8 mouse cellular contexts compared by ENCODE assay signal in the genomic region with DNA sequence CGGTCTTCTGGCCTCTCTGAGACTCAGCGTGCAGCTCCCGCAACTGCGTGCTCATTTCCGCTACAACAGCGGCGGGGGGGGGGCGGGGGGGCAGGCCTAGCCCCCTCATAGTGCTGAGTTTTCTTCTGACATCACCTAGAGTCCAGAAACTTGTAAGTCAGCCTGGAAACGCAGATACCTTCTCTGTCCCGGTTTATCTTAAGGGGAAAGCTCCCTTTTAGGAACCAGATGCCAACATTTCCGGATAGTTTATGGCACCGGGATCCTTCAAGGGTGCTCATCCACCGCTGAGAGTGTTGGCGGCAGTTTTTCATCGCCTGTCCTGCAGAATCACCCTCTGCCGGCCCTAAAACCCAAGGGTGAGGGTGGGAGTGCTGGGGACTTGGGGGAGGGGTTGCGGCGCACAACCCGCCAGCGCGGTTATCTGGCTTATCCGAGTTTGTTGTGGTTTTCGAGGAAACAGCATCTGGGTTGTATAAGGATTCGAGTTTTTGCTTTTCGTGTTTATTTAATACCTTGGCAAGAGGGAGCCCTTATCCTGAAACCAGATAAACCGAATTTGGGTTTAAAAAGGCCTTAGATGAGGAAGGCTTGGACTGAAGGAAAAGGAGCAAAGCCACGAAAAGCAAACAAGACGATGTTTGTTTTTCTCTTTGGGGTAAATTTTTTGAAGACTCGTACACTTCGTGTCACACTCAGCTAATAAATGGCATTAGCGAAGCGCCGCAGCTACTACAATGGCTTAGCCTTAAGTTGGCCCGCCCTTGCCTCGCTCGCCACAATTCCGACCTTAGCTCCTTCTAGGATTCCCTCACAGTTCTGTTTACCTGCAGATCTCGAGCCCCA. TPM values are rescaled to one million over a fixed set of nuclear protein-coding genes. Genes with fewer than 3 reads are reported as not detected.
A peak's percentile ranks its signal among the peaks of the same experiment; 100 is the strongest.
DNase-seq lines count a peak whose midpoint lies in the region; ATAC-seq and TF ChIP-seq lines count a peak whose summit lies in the region.

No protein-coding gene starts in this region.

- peak overlapping the region; percentile 99 for H3K27ac ChIP-seq in lung, embryonic 15.5 days
- peak overlapping the region; percentile 58 for H3K27ac ChIP-seq in small intestine, adult 2 months (ENCODE audit: insufficient read depth, low read depth, low read length)

- H3K36me3 ChIP-seq in lung, embryonic 15.5 days = no peaks in the 10 kb centered on the region
- H3K36me3 ChIP-seq in small intestine, adult 2 months (ENCODE audit: control insufficient read depth, insufficient read depth, low read length) = no peaks in the 10 kb centered on the region

- TF ChIP-seq POLR2A in small intestine, adult 2 months (IDR thresholded peaks at IDR 0.05; ENCODE audit: low read depth, low read length) = no peak

- no peaks in the 10 kb centered on the region for H3K9me3 ChIP-seq in lung, embryonic 15.5 days

- WGBS in lung, embryonic 15.5 days = under 1% methylated on average over 38 of the region's 38 CpGs
- under 1% methylated on average over 38 of the region's 38 CpGs for WGBS in small intestine, adult 2 months

- no peaks in the 10 kb centered on the region for H3K27me3 ChIP-seq in lung, embryonic 15.5 days
- no peaks in the 10 kb centered on the region for H3K27me3 ChIP-seq in small intestine, adult 2 months (ENCODE audit: control insufficient read depth, insufficient read depth, low read length)

- ATAC-seq in lung, embryonic 15.5 days (ENCODE audit: borderline replicate concordance, extremely low read depth, low FRiP score, low TSS enrichment) = peak; percentile 6; the same call in 1 of the 2 replicates

- H3K4me2 ChIP-seq in lung, embryonic 15.5 days = peak overlapping the region; percentile 91

- DNase-seq in thymus, postnatal 25 days = peak; percentile 20
- no peak for DNase-seq in thymus, postnatal 14 days
- DNase-seq in cerebellum, postnatal 25 days = peak; percentile 31 to 38
- DNase-seq in heart, adult 8-10 months (ENCODE audit: low spot score) = peak; percentile 46
- DNase-seq in kidney, adult 8-10 months = peak; percentile 55 to 57
- no peak for DNase-seq in layer of hippocampus, adult 9-10 months (ENCODE audit: low spot score)

- H3K9ac ChIP-seq in lung, embryonic 15.5 days = peak overlapping the region; percentile 60

- TF ChIP-seq CTCF in small intestine, adult 2 months (IDR thresholded peaks at IDR 0.05; ENCODE audit: extremely low read depth, insufficient read length, insufficient replicate concordance, low read depth, low read length) = no peak

- H3K4me3 ChIP-seq in lung, embryonic 15.5 days = peak overlapping the region; percentile 68
- peak overlapping the region; percentile 74 for H3K4me3 ChIP-seq in small intestine, adult 2 months (ENCODE audit: low read depth, low read length)

- H3K4me1 ChIP-seq in lung, embryonic 15.5 days = peaks cover 45% of the 10 kb centered on the region
- H3K4me1 ChIP-seq in small intestine, adult 2 months (ENCODE audit: control insufficient read depth, insufficient read depth, insufficient read length, low read length) = peaks cover 10% of the 10 kb centered on the region; the same call in 1 of the 2 replicates

RNA-seq across cellular contexts. Expression of a gene that starts 2.8 kb away (rescaled TPM):
- total RNA-seq in heart, adult 8-10 months (2022) = 10 to 100 TPM; 12.0 to 15.8 (median 13.6) TPM
- 420 and 447 TPM in 2 replicates for polyA plus RNA-seq in lung, embryonic 15.5 days (2015; fragmentation: Nextera tagmentation; extraction: Ambion mirVana)
- 42.1 and 88.2 TPM in 2 replicates for polyA plus RNA-seq in small intestine, adult 2 months (2012; rRNA removed)

Comparison
In these comparisons a context has a peak if more than half of its experiments do, and no peak if none do; other contexts are left out.
1. DNase-seq: peak in thymus, postnatal 25 days (single experiment), cerebellum, postnatal 25 days (2 of 2), heart, adult 8-10 months (single experiment) and kidney, adult 8-10 months (2 of 2); none in thymus, postnatal 14 days (single experiment) and layer of hippocampus, adult 9-10 months (single experiment).